25 mouse cellular contexts compared by ENCODE assay signal in the genomic region with DNA sequence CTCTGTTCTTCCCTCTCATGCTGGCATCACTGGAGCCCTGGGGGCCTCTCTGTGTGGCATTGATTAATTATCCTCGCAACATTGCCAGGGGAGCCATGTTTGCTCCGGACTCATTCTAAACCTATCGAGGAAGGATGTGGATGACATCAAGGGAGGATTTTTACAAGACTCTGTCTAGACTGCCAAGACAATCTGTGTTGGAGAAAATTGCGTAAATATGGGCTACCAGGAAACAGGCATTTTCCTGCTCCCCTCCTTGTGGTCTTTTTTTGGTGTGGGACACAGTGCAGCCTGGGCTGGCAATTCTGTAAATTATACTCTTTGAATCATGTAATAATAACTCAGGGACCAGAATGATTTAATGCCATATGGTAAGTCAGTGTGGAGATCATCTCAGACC.
DNase-seq lines count a peak whose midpoint lies in the region; ATAC-seq and TF ChIP-seq lines count a peak whose summit lies in the region.
"Had no signal": no experiment of that assay in that cellular context is flagged by ENCODE, and none has a peak within 500 bp of the region (broad histone marks: within the 10 kb centered on the region; RNA-seq: fewer than 3 reads in every experiment).

No protein-coding gene starts in this region.

- H3K36me3 ChIP-seq in embryonic facial prominence, embryonic 14.5 days (ENCODE audit: control insufficient read depth, insufficient read depth, low read length) = no peaks in the 10 kb centered on the region
- H3K36me3 ChIP-seq in embryonic facial prominence, embryonic 10.5 days (replicated peaks) = no peaks in the 10 kb centered on the region
- H3K36me3 ChIP-seq: embryonic facial prominence, embryonic 13.5 days; heart, embryonic 10.5 days; heart, embryonic 13.5 days; hindbrain, embryonic 13.5 days had no signal

- H3K4me2 ChIP-seq in embryonic facial prominence, embryonic 14.5 days (ENCODE audit: low read depth, low read length) = no peak overlapping the region
- H3K4me2 ChIP-seq: embryonic facial prominence, embryonic 13.5 days; heart, embryonic 13.5 days; hindbrain, embryonic 13.5 days had no signal

- no peaks in the 10 kb centered on the region for H3K27me3 ChIP-seq in embryonic facial prominence, embryonic 14.5 days (replicated peaks; ENCODE audit: control insufficient read depth, insufficient read depth, low read length)
- no peaks in the 10 kb centered on the region for H3K27me3 ChIP-seq in embryonic facial prominence, embryonic 10.5 days (replicated peaks; ENCODE audit: low read depth, poor library complexity, severe bottlenecking)
- H3K27me3 ChIP-seq: embryonic facial prominence, embryonic 13.5 days; heart, embryonic 13.5 days; hindbrain, embryonic 13.5 days had no signal

- H3K4me1 ChIP-seq in embryonic facial prominence, embryonic 14.5 days (ENCODE audit: control insufficient read depth, insufficient read depth, low read length) = no peaks in the 10 kb centered on the region
- no peaks in the 10 kb centered on the region for H3K4me1 ChIP-seq in embryonic facial prominence, embryonic 10.5 days
- H3K4me1 ChIP-seq in embryonic fibroblast, embryonic 13.5 days (ENCODE audit: control insufficient read depth, insufficient read depth, low read length) = peaks cover 5% of the 10 kb centered on the region
- H3K4me1 ChIP-seq: embryonic facial prominence, embryonic 13.5 days; heart, embryonic 10.5 days; heart, embryonic 13.5 days; hindbrain, embryonic 13.5 days had no signal

- TF ChIP-seq CTCF in embryonic fibroblast, embryonic 13.5 days (IDR thresholded peaks at IDR 0.05; ENCODE audit: borderline replicate concordance, insufficient read depth, low read length) = no peak

- DNase-seq in embryonic facial prominence, embryonic 14.5 days (ENCODE audit: low spot score) = peak; percentile 34
- DNase-seq in embryonic facial prominence, embryonic 10.5 days (ENCODE audit: low spot score) = no peak
- peak; percentile 10 for DNase-seq in kidney, postnatal 14 days
- no peak for DNase-seq in kidney, postnatal 4 days
- DNase-seq in mesoderm, embryonic 11.5 days (ENCODE audit: low read depth, low spot score) = peak; percentile 7
- no peak for DNase-seq in urinary bladder, postnatal 25 days (ENCODE audit: low spot score)
- DNase-seq in heart, adult 8-10 months (ENCODE audit: low spot score) = no peak
- DNase-seq: cerebellum, adult 11 months; cerebellum, adult 9-10 months; cerebellum, postnatal 14 days; forebrain, postnatal 0 days; gastrocnemius, adult 2 months; gastrocnemius, postnatal 14 days; heart, adult 18-20 months; heart, postnatal 14 days; heart, postnatal 4 days; kidney, adult 2 months had no signal

- H3K4me3 ChIP-seq in embryonic facial prominence, embryonic 14.5 days (ENCODE audit: low read depth, low read length) = no peak overlapping the region
- no peak overlapping the region for H3K4me3 ChIP-seq in embryonic facial prominence, embryonic 10.5 days
- H3K4me3 ChIP-seq in embryonic fibroblast, embryonic 13.5 days (ENCODE audit: insufficient read depth, low read length) = no peak overlapping the region
- H3K4me3 ChIP-seq: embryonic facial prominence, embryonic 13.5 days; gastrocnemius, adult 2 months; heart, embryonic 10.5 days; heart, embryonic 13.5 days; hindbrain, embryonic 13.5 days had no signal

- no peak overlapping the region for H3K9ac ChIP-seq in embryonic facial prominence, embryonic 14.5 days (ENCODE audit: low read depth, low read length)
- H3K9ac ChIP-seq: embryonic facial prominence, embryonic 13.5 days; forebrain, postnatal 0 days; heart, embryonic 13.5 days; hindbrain, embryonic 13.5 days had no signal

- TF ChIP-seq POLR2A in embryonic fibroblast, embryonic 13.5 days (IDR thresholded peaks at IDR 0.05; ENCODE audit: low read depth, low read length) = no peak

- H3K9me3 ChIP-seq in embryonic facial prominence, embryonic 14.5 days (ENCODE audit: control insufficient read depth, low read length) = no peaks in the 10 kb centered on the region
- H3K9me3 ChIP-seq in embryonic facial prominence, embryonic 10.5 days = no peaks in the 10 kb centered on the region
- H3K9me3 ChIP-seq: embryonic facial prominence, embryonic 13.5 days; heart, embryonic 10.5 days; heart, embryonic 13.5 days; hindbrain, embryonic 13.5 days had no signal

- 58% methylated on average over 4 of the region's 4 CpGs for WGBS in embryonic facial prominence, embryonic 14.5 days
- 83% methylated on average over 4 of the region's 4 CpGs for WGBS in embryonic facial prominence, embryonic 10.5 days

- ATAC-seq in embryonic facial prominence, embryonic 14.5 days (ENCODE audit: low read depth) = no peak
- ATAC-seq: activated CD4-positive, CD25-positive, alpha-beta regulatory T cell, adult 4 months; forebrain, embryonic 14.5 days; forebrain, postnatal 0 days; intestine, postnatal 0 days had no signal

- no peak overlapping the region for H3K27ac ChIP-seq in embryonic facial prominence, embryonic 14.5 days (replicated peaks; ENCODE audit: low read depth, low read length)
- no peak overlapping the region for H3K27ac ChIP-seq in embryonic facial prominence, embryonic 10.5 days (replicated peaks)
- H3K27ac ChIP-seq in embryonic fibroblast, embryonic 13.5 days (ENCODE audit: insufficient read depth, low read length) = peak overlapping the region; percentile 38; the same call in 1 of the 2 replicates
- H3K27ac ChIP-seq: embryonic facial prominence, embryonic 13.5 days; gastrocnemius, adult 2 months; heart, embryonic 10.5 days; heart, embryonic 13.5 days; hindbrain, embryonic 13.5 days had no signal

Comparison
In these comparisons a context has a peak if more than half of its experiments do, and no peak if none do; other contexts are left out.
1. DNase-seq: peak in embryonic facial prominence, embryonic 14.5 days (single experiment), kidney, postnatal 14 days (single experiment) and mesoderm, embryonic 11.5 days (single experiment); none in embryonic facial prominence, embryonic 10.5 days (single experiment), kidney, postnatal 4 days (0 of 2), urinary bladder, postnatal 25 days (single experiment) and heart, adult 8-10 months (single experiment).